Mouse (Mus musculus) megakaryocyte, embryonic 14.5 days (primary cell): ENCODE measurements around the gene Arl3.

Experiments used
- FLI1 ChIP-seq: IDR thresholded peaks from 2 replicates; pipeline ENCODE4 v1.6.1; 2012; ENCODE audit warnings: low read length, inconsistent platforms, mixed read lengths
- GATA1 ChIP-seq: IDR thresholded peaks from 3 replicates; pipeline ENCODE4 v1.6.1; 2012; ENCODE audit warnings: mixed read lengths, low read length, inconsistent platforms, borderline replicate concordance

- TF ChIP-seq GATA1, result no peak
- TF ChIP-seq FLI1, result no peak
Observed at GRCm38 (mm10) chr19:46619001-46619400, 46.0 kb upstream of the Arl3 start.
